In the genomic region with DNA sequence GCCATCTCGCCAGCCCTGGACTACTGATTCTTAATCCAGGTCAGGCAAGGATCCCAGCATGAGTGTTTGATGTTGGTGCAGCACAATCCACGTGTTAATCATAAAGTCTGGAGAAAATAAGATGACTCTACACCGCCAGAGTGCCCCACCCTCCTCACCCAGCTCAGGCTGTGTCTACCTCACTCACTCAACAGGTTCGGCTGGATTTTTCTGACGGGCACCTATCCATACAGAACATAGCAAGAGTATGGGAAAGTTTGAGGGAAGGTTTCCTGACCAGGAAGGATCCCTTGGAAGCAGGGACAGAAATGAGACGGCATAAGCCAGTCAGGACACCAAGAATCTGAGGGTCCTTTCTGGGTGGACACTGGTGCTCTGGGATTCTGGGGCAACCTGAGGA, we compare ENCODE assay signal across 19 mouse cellular contexts. TPM values are rescaled to one million over a fixed set of nuclear protein-coding genes. Genes with fewer than 3 reads are reported as not detected.
DNase-seq lines count a peak whose midpoint lies in the region; ATAC-seq lines count a peak whose summit lies in the region.
"Had no signal": no experiment of that assay in that cellular context is flagged by ENCODE, and none has a peak within 500 bp of the region (broad histone marks: within the 10 kb centered on the region; RNA-seq: fewer than 3 reads in every experiment).

No protein-coding gene starts in this region.

- no peak overlapping the region for H3K4me3 ChIP-seq in embryonic facial prominence, embryonic 14.5 days (ENCODE audit: low read depth, low read length)
- H3K4me3 ChIP-seq in embryonic facial prominence, embryonic 10.5 days = no peak overlapping the region
- H3K4me3 ChIP-seq in limb, embryonic 15.5 days = no peak overlapping the region
- no peak overlapping the region for H3K4me3 ChIP-seq in limb, embryonic 10.5 days
- no peak overlapping the region for H3K4me3 ChIP-seq in intestine, embryonic 15.5 days (replicated peaks)
- no peak overlapping the region for H3K4me3 ChIP-seq in midbrain, embryonic 14.5 days (replicated peaks; ENCODE audit: low read depth, low read length)
- H3K4me3 ChIP-seq: heart, adult 2 months had no signal

- H3K4me2 ChIP-seq in embryonic facial prominence, embryonic 14.5 days (ENCODE audit: low read depth, low read length) = no peak overlapping the region
- H3K4me2 ChIP-seq in limb, embryonic 15.5 days = no peak overlapping the region
- H3K4me2 ChIP-seq in intestine, embryonic 15.5 days (replicated peaks) = no peak overlapping the region
- no peak overlapping the region for H3K4me2 ChIP-seq in midbrain, embryonic 14.5 days (ENCODE audit: low read length)

- no peaks in the 10 kb centered on the region for H3K4me1 ChIP-seq in embryonic facial prominence, embryonic 14.5 days (ENCODE audit: control insufficient read depth, insufficient read depth, low read length)
- H3K4me1 ChIP-seq in embryonic facial prominence, embryonic 10.5 days = peaks cover 5% of the 10 kb centered on the region; the same call in 1 of the 2 replicates
- 0 out of 2 replicates have a peak, but pooled peaks cover 7% of the 10 kb centered on the region for H3K4me1 ChIP-seq in limb, embryonic 15.5 days
- peaks cover 4% of the 10 kb centered on the region; the same call in 1 of the 2 replicates for H3K4me1 ChIP-seq in limb, embryonic 10.5 days
- peaks cover 5% of the 10 kb centered on the region; the same call in 1 of the 2 replicates for H3K4me1 ChIP-seq in intestine, embryonic 15.5 days (replicated peaks)
- H3K4me1 ChIP-seq in midbrain, embryonic 14.5 days (ENCODE audit: control insufficient read depth, insufficient read depth, low read length) = no peaks in the 10 kb centered on the region

- ATAC-seq in embryonic facial prominence, embryonic 14.5 days (ENCODE audit: low read depth) = peak; percentile 64; the same call in 1 of the 2 replicates
- ATAC-seq in limb, embryonic 15.5 days (ENCODE audit: insufficient number of reproducible peaks, low FRiP score, low TSS enrichment, low read depth) = no peak
- peak; percentile 94 for ATAC-seq in intestine, embryonic 15.5 days
- no peak for ATAC-seq in midbrain, embryonic 14.5 days (ENCODE audit: low FRiP score, low TSS enrichment)
- ATAC-seq: forebrain, embryonic 14.5 days; hindbrain, postnatal 0 days; midbrain, embryonic 16.5 days; Patski had no signal

- WGBS in embryonic facial prominence, embryonic 14.5 days = 75% methylated on average over 6 of the region's 6 CpGs
- WGBS in embryonic facial prominence, embryonic 10.5 days = 77% methylated on average over 6 of the region's 6 CpGs
- WGBS in limb, embryonic 15.5 days = 65% methylated on average over 6 of the region's 6 CpGs
- WGBS in limb, embryonic 10.5 days = 80% methylated on average over 6 of the region's 6 CpGs
- WGBS in intestine, embryonic 15.5 days = 57% methylated on average over 6 of the region's 6 CpGs
- WGBS in midbrain, embryonic 14.5 days = 80% methylated on average over 6 of the region's 6 CpGs

- DNase-seq in embryonic facial prominence, embryonic 14.5 days (ENCODE audit: low spot score) = peak; percentile 56
- no peak for DNase-seq in embryonic facial prominence, embryonic 10.5 days (ENCODE audit: low spot score)
- DNase-seq in limb, embryonic 10.5 days (ENCODE audit: low spot score) = no peak
- DNase-seq in lung, postnatal 36 days = peak; percentile 70
- DNase-seq in midbrain, embryonic 14.5 days = no peak
- DNase-seq in gastrocnemius, postnatal 25 days = no peak
- DNase-seq: adrenal gland, postnatal 10 days; cerebellum, adult 9-10 months; gastrocnemius, postnatal 14 days; heart, adult 2 months; layer of hippocampus, postnatal 36 days; liver; right cerebral cortex, postnatal 14 days had no signal

- no peaks in the 10 kb centered on the region for H3K27me3 ChIP-seq in embryonic facial prominence, embryonic 14.5 days (replicated peaks; ENCODE audit: control insufficient read depth, insufficient read depth, low read length)
- H3K27me3 ChIP-seq in embryonic facial prominence, embryonic 10.5 days (replicated peaks; ENCODE audit: low read depth, poor library complexity, severe bottlenecking) = no peaks in the 10 kb centered on the region
- no peaks in the 10 kb centered on the region for H3K27me3 ChIP-seq in limb, embryonic 15.5 days
- H3K27me3 ChIP-seq in limb, embryonic 10.5 days (ENCODE audit: low read depth, poor library complexity, severe bottlenecking) = no peaks in the 10 kb centered on the region
- no peaks in the 10 kb centered on the region for H3K27me3 ChIP-seq in intestine, embryonic 15.5 days (replicated peaks)
- H3K27me3 ChIP-seq in midbrain, embryonic 14.5 days (ENCODE audit: control insufficient read depth, insufficient read depth, low read length) = no peaks in the 10 kb centered on the region

- no peak overlapping the region for H3K9ac ChIP-seq in embryonic facial prominence, embryonic 14.5 days (ENCODE audit: low read depth, low read length)
- H3K9ac ChIP-seq in limb, embryonic 15.5 days = no peak overlapping the region
- H3K9ac ChIP-seq in intestine, embryonic 15.5 days = no peak overlapping the region
- H3K9ac ChIP-seq in midbrain, embryonic 14.5 days (replicated peaks; ENCODE audit: low read length) = no peak overlapping the region

- H3K9me3 ChIP-seq in embryonic facial prominence, embryonic 14.5 days (ENCODE audit: control insufficient read depth, low read length) = peaks cover 7% of the 10 kb centered on the region; the same call in 1 of the 2 replicates
- H3K9me3 ChIP-seq in embryonic facial prominence, embryonic 10.5 days = peaks cover 5% of the 10 kb centered on the region; the same call in 1 of the 2 replicates
- H3K9me3 ChIP-seq in limb, embryonic 15.5 days = no peaks in the 10 kb centered on the region
- no peaks in the 10 kb centered on the region; the same call in 1 of the 2 replicates for H3K9me3 ChIP-seq in limb, embryonic 10.5 days (replicated peaks)
- no peaks in the 10 kb centered on the region for H3K9me3 ChIP-seq in intestine, embryonic 15.5 days
- H3K9me3 ChIP-seq in midbrain, embryonic 14.5 days (ENCODE audit: control insufficient read depth, low read length) = no peaks in the 10 kb centered on the region

- peaks cover 8% of the 10 kb centered on the region; the same call in 1 of the 2 replicates for H3K36me3 ChIP-seq in embryonic facial prominence, embryonic 14.5 days (ENCODE audit: control insufficient read depth, insufficient read depth, low read length)
- H3K36me3 ChIP-seq in embryonic facial prominence, embryonic 10.5 days (replicated peaks) = peaks cover 10% of the 10 kb centered on the region
- H3K36me3 ChIP-seq in limb, embryonic 15.5 days = 0 out of 2 replicates have a peak, but pooled peaks cover under 1% of the 10 kb centered on the region
- peaks cover 10% of the 10 kb centered on the region for H3K36me3 ChIP-seq in limb, embryonic 10.5 days
- H3K36me3 ChIP-seq in intestine, embryonic 15.5 days = no peaks in the 10 kb centered on the region
- H3K36me3 ChIP-seq in midbrain, embryonic 14.5 days (ENCODE audit: control insufficient read depth, insufficient read depth, low read length) = 0 out of 2 replicates have a peak, but pooled peaks cover under 1% of the 10 kb centered on the region

- no peak overlapping the region for H3K27ac ChIP-seq in embryonic facial prominence, embryonic 14.5 days (replicated peaks; ENCODE audit: low read depth, low read length)
- no peak overlapping the region for H3K27ac ChIP-seq in embryonic facial prominence, embryonic 10.5 days (replicated peaks)
- H3K27ac ChIP-seq in limb, embryonic 15.5 days = 0 out of 2 replicates have a peak overlapping the region, but pooled peaks have one; percentile 40
- no peak overlapping the region for H3K27ac ChIP-seq in limb, embryonic 10.5 days
- no peak overlapping the region for H3K27ac ChIP-seq in intestine, embryonic 15.5 days
- no peak overlapping the region for H3K27ac ChIP-seq in midbrain, embryonic 14.5 days (replicated peaks; ENCODE audit: low read depth, low read length)
- H3K27ac ChIP-seq: heart, adult 2 months; hindbrain, postnatal 0 days had no signal

RNA-seq across cellular contexts. Expression of a gene that starts 19.7 kb away (rescaled TPM):
- polyA plus RNA-seq in embryonic facial prominence, embryonic 14.5 days (2014; fragmentation: Nextera tagmentation; extraction: Ambion mirVana) = 41.8 and 41.9 TPM in 2 replicates
- polyA plus RNA-seq in embryonic facial prominence, embryonic 10.5 days (2016; fragmentation: Nextera tagmentation; extraction: Ambion mirVana) = 55.2 and 65.1 TPM in 2 replicates
- polyA plus RNA-seq in limb, embryonic 15.5 days (2015; fragmentation: Nextera tagmentation; extraction: Ambion mirVana) = 36.8 and 37.0 TPM in 2 replicates
- 63.0 and 73.3 TPM in 2 replicates for polyA plus RNA-seq in limb, embryonic 10.5 days (2016; fragmentation: Nextera tagmentation; extraction: Ambion mirVana)
- polyA plus RNA-seq in intestine, embryonic 15.5 days (2015; fragmentation: Nextera tagmentation; extraction: Ambion mirVana) = 31.0 and 36.5 TPM in 2 replicates
- polyA plus RNA-seq in midbrain, embryonic 14.5 days (2014; fragmentation: Nextera tagmentation; extraction: Ambion mirVana) = 21.1 and 21.5 TPM in 2 replicates
- 10 to 100 TPM; 12.5 to 13.7 TPM for total RNA-seq in gastrocnemius, postnatal 25 days (2021)

RNA-seq across cellular contexts. Expression of a gene that starts 20.1 kb away (rescaled TPM):
- 80.6 and 82.0 TPM in 2 replicates for polyA plus RNA-seq in embryonic facial prominence, embryonic 14.5 days (2014; fragmentation: Nextera tagmentation; extraction: Ambion mirVana)
- polyA plus RNA-seq in embryonic facial prominence, embryonic 10.5 days (2016; fragmentation: Nextera tagmentation; extraction: Ambion mirVana) = 95.0 and 97.8 TPM in 2 replicates
- polyA plus RNA-seq in limb, embryonic 15.5 days (2015; fragmentation: Nextera tagmentation; extraction: Ambion mirVana) = 87.0 and 103 TPM in 2 replicates
- polyA plus RNA-seq in limb, embryonic 10.5 days (2016; fragmentation: Nextera tagmentation; extraction: Ambion mirVana) = 96.4 and 104 TPM in 2 replicates
- polyA plus RNA-seq in intestine, embryonic 15.5 days (2015; fragmentation: Nextera tagmentation; extraction: Ambion mirVana) = 53.2 and 57.8 TPM in 2 replicates
- 116 and 145 TPM in 2 replicates for polyA plus RNA-seq in midbrain, embryonic 14.5 days (2014; fragmentation: Nextera tagmentation; extraction: Ambion mirVana)
- total RNA-seq in gastrocnemius, postnatal 25 days (2021) = 10 to 100 TPM; 15.5 to 16.5 TPM

RNA-seq across cellular contexts. Expression of a gene that starts 21.7 kb away (rescaled TPM):
- polyA plus RNA-seq in embryonic facial prominence, embryonic 14.5 days (2014; fragmentation: Nextera tagmentation; extraction: Ambion mirVana) = 4.5 and 6.4 TPM in 2 replicates
- 4.4 and 5.0 TPM in 2 replicates for polyA plus RNA-seq in embryonic facial prominence, embryonic 10.5 days (2016; fragmentation: Nextera tagmentation; extraction: Ambion mirVana)
- 8.8 and 9.2 TPM in 2 replicates for polyA plus RNA-seq in limb, embryonic 15.5 days (2015; fragmentation: Nextera tagmentation; extraction: Ambion mirVana)
- polyA plus RNA-seq in limb, embryonic 10.5 days (2016; fragmentation: Nextera tagmentation; extraction: Ambion mirVana) = 4.7 and 5.3 TPM in 2 replicates
- polyA plus RNA-seq in intestine, embryonic 15.5 days (2015; fragmentation: Nextera tagmentation; extraction: Ambion mirVana) = 8.8 and 9.5 TPM in 2 replicates
- 1.4 and 1.5 TPM in 2 replicates for polyA plus RNA-seq in midbrain, embryonic 14.5 days (2014; fragmentation: Nextera tagmentation; extraction: Ambion mirVana)
- total RNA-seq in gastrocnemius, postnatal 25 days (2021) = 1 to 10 TPM; 2.7 to 3.9 TPM

RNA-seq across cellular contexts. Expression of a gene that starts 26.7 kb away (rescaled TPM):
- polyA plus RNA-seq in embryonic facial prominence, embryonic 14.5 days (2014; fragmentation: Nextera tagmentation; extraction: Ambion mirVana) = 13.7 and 15.2 TPM in 2 replicates
- polyA plus RNA-seq in embryonic facial prominence, embryonic 10.5 days (2016; fragmentation: Nextera tagmentation; extraction: Ambion mirVana) = 18.4 and 19.1 TPM in 2 replicates
- 16.3 and 17.3 TPM in 2 replicates for polyA plus RNA-seq in limb, embryonic 15.5 days (2015; fragmentation: Nextera tagmentation; extraction: Ambion mirVana)
- polyA plus RNA-seq in limb, embryonic 10.5 days (2016; fragmentation: Nextera tagmentation; extraction: Ambion mirVana) = 18.0 and 20.1 TPM in 2 replicates
- polyA plus RNA-seq in intestine, embryonic 15.5 days (2015; fragmentation: Nextera tagmentation; extraction: Ambion mirVana) = 15.5 and 16.5 TPM in 2 replicates
- 18.6 and 21.8 TPM in 2 replicates for polyA plus RNA-seq in midbrain, embryonic 14.5 days (2014; fragmentation: Nextera tagmentation; extraction: Ambion mirVana)
- 10 to 100 TPM; 10.2 TPM for total RNA-seq in gastrocnemius, postnatal 25 days (2021)

RNA-seq across cellular contexts. Expression of a gene that starts 50.7 kb away (rescaled TPM):
- 77.1 and 82.2 TPM in 2 replicates for polyA plus RNA-seq in embryonic facial prominence, embryonic 14.5 days (2014; fragmentation: Nextera tagmentation; extraction: Ambion mirVana)
- polyA plus RNA-seq in embryonic facial prominence, embryonic 10.5 days (2016; fragmentation: Nextera tagmentation; extraction: Ambion mirVana) = 161 and 167 TPM in 2 replicates
- polyA plus RNA-seq in limb, embryonic 15.5 days (2015; fragmentation: Nextera tagmentation; extraction: Ambion mirVana) = 70.4 and 79.6 TPM in 2 replicates
- polyA plus RNA-seq in limb, embryonic 10.5 days (2016; fragmentation: Nextera tagmentation; extraction: Ambion mirVana) = 145 and 186 TPM in 2 replicates
- polyA plus RNA-seq in intestine, embryonic 15.5 days (2015; fragmentation: Nextera tagmentation; extraction: Ambion mirVana) = 99.0 and 107 TPM in 2 replicates
- polyA plus RNA-seq in midbrain, embryonic 14.5 days (2014; fragmentation: Nextera tagmentation; extraction: Ambion mirVana) = 54.1 and 74.4 TPM in 2 replicates
- total RNA-seq in gastrocnemius, postnatal 25 days (2021) = 10 to 100 TPM; 15.0 to 19.7 TPM

Comparison
In these comparisons a context has a peak if more than half of its experiments do, and no peak if none do; other contexts are left out.
1. DNase-seq: peak in embryonic facial prominence, embryonic 14.5 days (single experiment) and lung, postnatal 36 days (single experiment); none in embryonic facial prominence, embryonic 10.5 days (single experiment), limb, embryonic 10.5 days (single experiment), midbrain, embryonic 14.5 days (single experiment) and gastrocnemius, postnatal 25 days (single experiment).
2. ATAC-seq: peak in embryonic facial prominence, embryonic 14.5 days (single experiment) and intestine, embryonic 15.5 days (single experiment); none in limb, embryonic 15.5 days (single experiment) and midbrain, embryonic 14.5 days (single experiment).